Mouse (Mus musculus) macrophage (primary cell): Measurements from ENCODE around the gene Cpm. TPM values are rescaled to one million over a fixed set of nuclear protein-coding genes. Genes with fewer than 3 reads are reported as not detected.

Experiments used
- H3K27ac ChIP-seq: fragments of 350-480 bp; formaldehyde crosslinking; 2 replicates; pipeline ENCODE4 v1.9.0; 2021
- H3K36me3 ChIP-seq: fragments of 350-480 bp; formaldehyde crosslinking; 2 replicates; pipeline ENCODE4 v1.9.0; 2021; ENCODE audit errors: inconsistent target
- H3K4me3 ChIP-seq: fragments of 350-480 bp; formaldehyde crosslinking; 2 replicates; pipeline ENCODE4 v1.9.0; 2021; ENCODE audit errors: inconsistent target
- H3K79me2 ChIP-seq: fragments of 350-480 bp; formaldehyde crosslinking; 2 replicates; pipeline ENCODE4 v1.9.0; 2021; ENCODE audit errors: inconsistent target
- WGBS: methylation state at CpG from one replicate; pipeline ENCODE4 v1.1.7; 2026; ENCODE audit warnings: inconsistent platforms; ENCODE audit not compliant: missing documents; 5-methylcytosine and 5-hydroxymethylcytosine counted together
- polyA plus RNA-seq: library from polyadenylated mRNA; stranded (reverse); fragments of 250-400 nt; gene quantifications from 3 replicates; pipeline ENCODE4 v1.2.4, GENCODE M21; 2018; ENCODE audit warnings: inconsistent platforms

The Cpm gene
- polyA plus RNA-seq, 1 experiment from 2014 or later, result 0.07 TPM

GRCm38 (mm10) chr10:117716686-117717085 lies 87.4 kb downstream of the Cpm start:
- Histone ChIP-seq H3K27ac (peak overlapping the region; percentile 96), H3K36me3 (no peaks in the 10 kb centered on the region), H3K4me3 (no peak overlapping the region), H3K79me2 (no peaks in the 10 kb centered on the region)
- WGBS, result 93% methylated on average over 3 of the region's 3 CpGs

GRCm38 (mm10) chr10:117717583-117717982 lies 88.3 kb downstream of the Cpm start:
- 0% methylated on average over 3 of the region's 4 CpGs for WGBS
- Histone ChIP-seq H3K36me3 (no peaks in the 10 kb centered on the region), H3K79me2 (no peaks in the 10 kb centered on the region), H3K27ac (peak overlapping the region; percentile 96), H3K4me3 (no peak overlapping the region)

- H3K79me2 ChIP-seq, result no peaks in the 10 kb centered on the region
- no peaks in the 10 kb centered on the region for H3K36me3 ChIP-seq
- 76% methylated on average over 17 of the region's 19 CpGs for WGBS
- no peak overlapping the region for H3K4me3 ChIP-seq
- peak overlapping the region; percentile 96 for H3K27ac ChIP-seq
These were observed 89.1 kb downstream of the Cpm start for GRCm38 (mm10) chr10:117718161-117719119.

GRCm38 (mm10) chr10:117724136-117724718 lies 94.9 kb downstream of the Cpm start:
- Histone ChIP-seq H3K4me3 (no peak overlapping the region), H3K27ac (no peak overlapping the region), H3K79me2 (no peaks in the 10 kb centered on the region), H3K36me3 (no peaks in the 10 kb centered on the region)
- WGBS, result 73% methylated on average over 5 of the region's 5 CpGs

- Histone ChIP-seq H3K79me2 (no peaks in the 10 kb centered on the region), H3K36me3 (no peaks in the 10 kb centered on the region), H3K4me3 (no peak overlapping the region), H3K27ac (no peak overlapping the region)
- WGBS, result 100% methylated on average over 1 of the region's 3 CpGs
These were observed 95.6 kb downstream of the Cpm start for GRCm38 (mm10) chr10:117724804-117725361.

- Histone ChIP-seq H3K36me3 (no peaks in the 10 kb centered on the region), H3K4me3 (no peak overlapping the region), H3K79me2 (no peaks in the 10 kb centered on the region), H3K27ac (no peak overlapping the region)
- 90% methylated on average over 7 of the region's 7 CpGs for WGBS
These were observed 96.4 kb downstream of the Cpm start for GRCm38 (mm10) chr10:117725671-117726070.

GRCm38 (mm10) chr10:117726350-117726749 lies 97.0 kb downstream of the Cpm start:
- no peak overlapping the region for H3K4me3 ChIP-seq
- no peaks in the 10 kb centered on the region for H3K36me3 ChIP-seq
- H3K27ac ChIP-seq, result no peak overlapping the region
- no peaks in the 10 kb centered on the region for H3K79me2 ChIP-seq
- WGBS, result 91% methylated on average over 4 of the region's 4 CpGs

- Histone ChIP-seq H3K4me3 (no peak overlapping the region), H3K36me3 (no peaks in the 10 kb centered on the region), H3K27ac (no peak overlapping the region), H3K79me2 (no peaks in the 10 kb centered on the region)
- WGBS, result 96% methylated on average over 4 of the region's 4 CpGs
These were observed 97.6 kb downstream of the Cpm start for GRCm38 (mm10) chr10:117726888-117727385.

GRCm38 (mm10) chr10:117727518-117728110 lies 98.3 kb downstream of the Cpm start:
- Histone ChIP-seq H3K4me3 (no peak overlapping the region), H3K27ac (no peak overlapping the region), H3K79me2 (no peaks in the 10 kb centered on the region), H3K36me3 (no peaks in the 10 kb centered on the region)
- 90% methylated on average over 9 of the region's 9 CpGs for WGBS

- Histone ChIP-seq H3K27ac (no peak overlapping the region), H3K79me2 (no peaks in the 10 kb centered on the region)
- 85% methylated on average over 5 of the region's 5 CpGs for WGBS
These were observed 99.3 kb downstream of the Cpm start for GRCm38 (mm10) chr10:117728574-117728973.

GRCm38 (mm10) chr10:117729139-117729814 lies 100.0 kb downstream of the Cpm start:
- WGBS, result 90% methylated on average over 11 of the region's 11 CpGs
- Histone ChIP-seq H3K4me3 (no peak overlapping the region), H3K27ac (no peak overlapping the region), H3K79me2 (no peaks in the 10 kb centered on the region), H3K36me3 (no peaks in the 10 kb centered on the region)

More at GRCm38 (mm10) chr10:117728574-117728973, 99.3 kb downstream of the Cpm start:
- H3K36me3 ChIP-seq, result no peaks in the 10 kb centered on the region
- H3K4me3 ChIP-seq, result no peak overlapping the region

GRCm38 (mm10) chr10:117730140-117730539 lies 100.8 kb downstream of the Cpm start:
- H3K27ac ChIP-seq, result no peak overlapping the region
- H3K79me2 ChIP-seq, result no peaks in the 10 kb centered on the region
- no peaks in the 10 kb centered on the region for H3K36me3 ChIP-seq
- 89% methylated on average over 7 of the region's 7 CpGs for WGBS
- H3K4me3 ChIP-seq, result no peak overlapping the region

- WGBS, result 88% methylated on average over 10 of the region's 12 CpGs
- Histone ChIP-seq H3K79me2 (no peaks in the 10 kb centered on the region), H3K27ac (no peak overlapping the region), H3K36me3 (no peaks in the 10 kb centered on the region), H3K4me3 (no peak overlapping the region)
These were observed 101.4 kb downstream of the Cpm start for GRCm38 (mm10) chr10:117730637-117731203.
